Mouse (Mus musculus) olfactory bulb, adult 2 months (tissue): ENCODE measurements around the gene Anks1.

Experiments
- CTCF ChIP-seq: fragments of 200-500 bp; IDR thresholded peaks from 2 replicates; pipeline ENCODE4 v1.5.1; 2012; ENCODE audit warnings: low read depth, mild to moderate bottlenecking, low read length, moderate library complexity; ENCODE audit not compliant: insufficient read depth
- POLR2A ChIP-seq: fragments of 200-500 bp; IDR thresholded peaks from 2 replicates; pipeline ENCODE4 v1.6.1; 2012; ENCODE audit warnings: mild to moderate bottlenecking, low read depth, low read length, moderate library complexity; ENCODE audit not compliant: insufficient read depth

- TF ChIP-seq CTCF (no peak), POLR2A (no peak)
Observed at GRCm38 (mm10) chr17:28069446-28069845, 160.3 kb downstream of the Anks1 start.
